Mouse (Mus musculus) erythroblast, adult 5-6 weeks (primary cell): ENCODE measurements around the gene Chadl. TPM values are rescaled to one million over a fixed set of nuclear protein-coding genes. Genes with fewer than 3 reads are reported as not detected.
"Not testable (repeated sequence)": the region's sequence is repeated elsewhere in the genome, so short reads cannot be mapped to it uniquely, and the experiment has no call there.

ENCODE experiments used
- ATAC-seq: replicated peaks from 2 replicates; pipeline ENCODE4 v1.8.0; 2016; ENCODE audit warnings: moderate number of reproducible peaks, mild to moderate bottlenecking, moderate TSS enrichment, inconsistent platforms; ENCODE audit not compliant: poor library complexity, low FRiP score, severe bottlenecking
- total RNA-seq, 2 experiments: library from RNA; stranded (forward) in 1 of 2; stranded (reverse) in 1 of 2; fragments of 150-400 nt in 1 of 2; fragments of 200-764, 138-1000 nt in 1 of 2; gene quantifications; 2 replicates each; pipeline versions ENCODE4 v1.2.3 to v1.2.4; 2015 to 2017; ENCODE audit warnings: low replicate concordance in 2 of 2

Chadl gene
- total RNA-seq, 2 experiments from 2014 or later: not detected

GRCm38 (mm10) chr15:81702306-81703093, 5.4 kb upstream of the Chadl start:
- ATAC-seq: no peak

- ATAC-seq: not testable (repeated sequence)
These were observed 4.3 kb upstream of the Chadl start for GRCm38 (mm10) chr15:81701350-81701749.

GRCm38 (mm10) chr15:81700601-81701000, 3.5 kb upstream of the Chadl start:
- no peak for ATAC-seq

GRCm38 (mm10) chr15:81700161-81700560, 3.1 kb upstream of the Chadl start:
- no peak for ATAC-seq

- no peak for ATAC-seq
These were observed 1.4 kb upstream of the Chadl start for GRCm38 (mm10) chr15:81698532-81698931.

GRCm38 (mm10) chr15:81697847-81698246, 760 bp upstream of the Chadl start:
- peak; percentile 57; the same call in 1 of the 2 replicates for ATAC-seq

- ATAC-seq: no peak
These were observed 2.2 kb downstream of the Chadl start for GRCm38 (mm10) chr15:81694891-81695290.

GRCm38 (mm10) chr15:81693967-81694881, 2.9 kb downstream of the Chadl start:
- ATAC-seq: no peak

- no peak for ATAC-seq
These were observed 3.6 kb downstream of the Chadl start for GRCm38 (mm10) chr15:81693366-81693966.

GRCm38 (mm10) chr15:81680301-81680805, 16.7 kb downstream of the Chadl start:
- ATAC-seq: no peak

GRCm38 (mm10) chr15:81676637-81677036, 20.4 kb downstream of the Chadl start:
- no peak for ATAC-seq

- peak; percentile 63 for ATAC-seq
These were observed 26.9 kb downstream of the Chadl start for GRCm38 (mm10) chr15:81670231-81670640.

GRCm38 (mm10) chr15:81666957-81667356, 30.1 kb downstream of the Chadl start:
- no peak for ATAC-seq

GRCm38 (mm10) chr15:81663697-81664561, 33.2 kb downstream of the Chadl start, which contains the start of gene L3mbtl2:
Gene L3mbtl2, plus strand, starts transcription at chr15:81663889.
- peak; percentile 99 for ATAC-seq

GRCm38 (mm10) chr15:81663281-81663680, 33.8 kb downstream of the Chadl start:
- no peak for ATAC-seq

- ATAC-seq: no peak
These were observed 35.4 kb downstream of the Chadl start for GRCm38 (mm10) chr15:81661701-81662100.

- ATAC-seq: no peak
These were observed 46.5 kb downstream of the Chadl start for GRCm38 (mm10) chr15:81650636-81651035.

- no peak for ATAC-seq
These were observed 47.3 kb downstream of the Chadl start for GRCm38 (mm10) chr15:81649516-81650455.
